Mouse (Mus musculus): ENCODE results near the gene Dppa1. TPM values are rescaled to one million over a fixed set of nuclear protein-coding genes. Genes with fewer than 3 reads are reported as not detected.

The Dppa1 gene
- total RNA-seq, 2 experiments from 2014 or later: not detected

Other genes with a start within 250 kb of the Dppa1 start
- gene Itk, start 239.7 kb downstream of the Dppa1 start, total RNA-seq (2021): under 1 TPM in 1 of 2 experiments, not detected in 1; 0.08 TPM
- not detected for gene Fam71b, start 232.7 kb downstream of the Dppa1 start, total RNA-seq (2021)
- 10 to 100 TPM; 13.6 to 16.1 TPM for gene Med7, start 192.3 kb downstream of the Dppa1 start, total RNA-seq (2021)
- gene Havcr2, start 174.3 kb downstream of the Dppa1 start, total RNA-seq (2021): not detected
- not detected for gene Gm12169, start 105.0 kb downstream of the Dppa1 start, total RNA-seq (2021)
- gene BC053393, start 57.7 kb downstream of the Dppa1 start, total RNA-seq (2021): not detected
- not detected for gene Timd2, start 77.8 kb upstream of the Dppa1 start, total RNA-seq (2021)
- gene Havcr1, start 105.8 kb upstream of the Dppa1 start, total RNA-seq (2021): not detected
- 1 to 10 TPM in 1 of 2 experiments, under 1 TPM in 1; 0.61 to 1.2 TPM for gene Timd4, start 181.5 kb upstream of the Dppa1 start, total RNA-seq (2021)